Mouse (Mus musculus): ENCODE results near the gene Kirrel3.
A peak's percentile ranks its signal among the peaks of the same experiment; 100 is the strongest.

Gene Kirrel3

DNA sequence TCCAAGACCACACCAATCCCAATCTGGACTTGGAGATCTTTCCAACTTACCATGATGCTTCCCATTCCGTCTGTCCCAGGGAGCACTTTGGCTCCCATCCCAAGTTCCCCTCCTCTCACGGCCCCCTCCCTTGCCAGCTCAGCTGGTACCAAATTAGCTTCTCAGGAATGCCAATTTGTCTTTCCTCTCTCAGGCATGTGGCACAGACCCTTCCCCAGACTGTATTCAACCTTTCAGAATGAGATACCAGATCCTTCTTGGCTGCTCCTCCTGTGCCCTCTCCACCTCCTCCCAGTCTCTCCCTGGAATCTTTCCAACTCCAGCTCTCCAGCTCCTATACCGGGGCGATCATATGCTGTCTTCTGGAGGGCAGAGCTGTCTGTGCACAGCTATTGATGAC, 264.2 kb downstream of the Kirrel3 start:
- no peak for DNase-seq (ENCODE audit: low read depth, low spot score)

DNA sequence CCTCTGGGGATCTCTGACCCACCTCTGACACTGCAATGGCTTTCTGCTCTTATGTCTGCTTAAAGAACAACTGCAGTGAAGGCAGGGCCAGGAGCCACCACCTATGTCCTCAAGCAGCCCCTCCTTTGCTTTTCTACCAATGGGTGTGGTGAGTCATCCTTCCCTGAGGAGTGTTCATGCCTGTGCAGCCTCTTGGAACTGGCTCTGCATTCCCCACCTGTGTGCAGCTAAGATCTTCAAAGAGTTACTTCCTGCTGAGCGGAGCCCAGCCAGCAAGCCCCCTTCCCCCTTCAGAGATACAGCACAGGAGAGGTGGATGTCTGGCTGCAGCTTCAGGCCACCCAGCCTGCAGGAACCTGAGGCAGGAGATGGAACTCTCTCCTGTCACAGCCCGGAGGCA, 265.2 kb downstream of the Kirrel3 start:
- no peak for DNase-seq (ENCODE audit: low read depth, low spot score)

GRCm38 (mm10) chr9:34752076-34752800, 266.5 kb downstream of the Kirrel3 start:
- no peak for DNase-seq (ENCODE audit: low read depth, low spot score)

DNA sequence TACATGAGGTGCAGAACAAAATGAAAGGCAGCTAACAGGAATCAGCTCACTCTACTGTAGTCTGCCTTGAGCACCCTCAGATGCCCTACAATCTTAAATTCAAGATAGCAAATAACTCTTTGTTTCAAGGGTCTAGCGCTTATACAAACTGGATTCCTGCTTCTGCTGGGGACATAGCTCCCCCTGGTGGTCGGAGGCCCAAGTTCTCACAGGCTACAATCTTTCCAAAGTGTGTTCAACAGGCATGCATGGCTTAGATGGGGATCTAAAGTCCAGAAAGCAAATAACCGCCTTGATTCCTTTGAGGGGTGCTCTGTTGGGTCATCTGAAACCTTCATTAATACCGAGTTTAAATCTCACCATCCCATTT, 267.1 kb downstream of the Kirrel3 start:
- peak; percentile 43 for DNase-seq (ENCODE audit: low read depth, low spot score)

- no peak for DNase-seq (ENCODE audit: low read depth, low spot score)
Observed at GRCm38 (mm10) chr9:34753891-34754290, 268.2 kb downstream of the Kirrel3 start.

GRCm38 (mm10) chr9:34754523-34755097, 268.9 kb downstream of the Kirrel3 start:
- DNase-seq (ENCODE audit: low read depth, low spot score) = no peak

GRCm38 (mm10) chr9:34756055-34756454, 270.4 kb downstream of the Kirrel3 start:
- no peak for DNase-seq (ENCODE audit: low read depth, low spot score)

- no peak for DNase-seq (ENCODE audit: low read depth, low spot score)
Observed at GRCm38 (mm10) chr9:34758925-34759324, 273.2 kb downstream of the Kirrel3 start.

DNA sequence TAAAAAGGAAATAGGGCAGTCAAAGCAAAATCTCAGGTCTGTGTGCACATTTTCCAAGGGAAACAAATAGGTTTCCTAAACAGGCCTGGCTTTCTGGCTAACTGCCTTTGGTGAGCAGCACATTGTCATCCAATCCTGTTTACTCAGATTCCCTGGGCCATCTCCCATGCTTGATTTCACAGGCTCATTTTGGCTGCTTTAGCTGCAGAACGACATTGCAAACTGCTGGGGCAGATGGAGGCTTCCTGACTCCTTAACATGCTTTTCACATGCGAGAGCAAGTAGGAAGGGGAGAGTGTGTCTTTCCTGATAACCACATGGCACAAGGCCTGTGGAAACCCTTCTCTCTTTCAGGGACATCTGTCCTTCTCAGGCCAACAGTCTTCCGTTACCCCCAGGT, 274.8 kb downstream of the Kirrel3 start:
- no peak for DNase-seq (ENCODE audit: low read depth, low spot score)

DNA sequence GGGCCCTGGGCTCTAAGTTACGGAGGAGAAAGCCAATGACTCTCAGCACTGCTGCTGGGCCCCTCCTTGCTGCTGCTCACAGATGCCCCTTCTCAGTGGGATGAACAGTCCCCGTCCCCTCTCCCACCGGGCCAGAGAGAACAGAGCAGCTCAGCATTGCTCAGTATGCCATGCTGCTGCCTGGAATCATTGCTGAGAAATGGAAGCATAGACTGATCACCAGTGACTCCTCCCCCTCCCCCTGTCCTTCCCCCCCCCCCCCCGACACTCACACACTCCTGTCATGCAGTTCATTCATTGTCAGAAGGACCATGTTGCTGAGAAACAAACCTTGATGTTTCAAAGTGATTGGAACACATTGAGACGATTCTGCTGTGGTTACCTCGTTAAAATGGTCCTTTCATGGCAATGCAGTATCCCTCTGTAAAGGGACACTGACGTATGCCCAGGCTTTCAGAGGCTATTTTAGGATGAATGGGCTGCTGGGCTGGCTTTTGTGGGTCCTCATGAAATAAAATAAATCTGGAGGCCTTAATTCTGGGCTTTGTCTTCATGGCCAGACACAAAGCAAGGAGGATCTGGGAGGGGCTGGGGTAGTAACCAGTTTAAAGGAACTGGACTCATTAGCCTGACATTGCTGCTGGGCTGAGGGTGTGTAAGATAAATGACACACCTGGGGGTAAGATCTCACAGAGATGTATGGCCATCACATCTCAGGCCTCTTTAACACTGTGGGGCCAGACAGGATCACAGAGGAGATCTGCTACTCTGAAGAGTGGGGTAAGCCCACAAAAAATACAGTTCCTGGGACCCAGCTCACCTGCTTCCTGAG, 281.3 kb downstream of the Kirrel3 start:
- DNase-seq (ENCODE audit: low read depth, low spot score) = no peak

DNA sequence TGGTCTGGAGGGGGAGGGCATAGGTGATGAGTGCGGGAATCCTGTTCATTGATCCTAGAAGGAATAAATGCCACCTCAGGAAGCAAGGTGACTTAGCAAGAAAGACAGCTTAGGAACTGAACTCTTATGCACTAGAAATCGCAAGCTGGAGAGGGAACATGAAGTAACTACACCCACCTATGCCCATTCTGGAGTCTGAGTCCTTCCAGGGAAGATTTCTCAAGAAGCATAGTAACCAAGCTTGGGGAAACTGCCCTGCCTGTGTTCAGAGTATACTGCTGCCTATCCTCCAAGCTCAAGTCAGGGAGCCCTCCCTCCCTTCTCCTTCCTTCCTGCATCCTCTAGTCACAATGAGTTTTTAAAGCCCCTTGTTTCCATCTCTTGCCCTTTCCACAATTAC, 283.3 kb downstream of the Kirrel3 start:
- no peak for DNase-seq (ENCODE audit: low read depth, low spot score)

DNA sequence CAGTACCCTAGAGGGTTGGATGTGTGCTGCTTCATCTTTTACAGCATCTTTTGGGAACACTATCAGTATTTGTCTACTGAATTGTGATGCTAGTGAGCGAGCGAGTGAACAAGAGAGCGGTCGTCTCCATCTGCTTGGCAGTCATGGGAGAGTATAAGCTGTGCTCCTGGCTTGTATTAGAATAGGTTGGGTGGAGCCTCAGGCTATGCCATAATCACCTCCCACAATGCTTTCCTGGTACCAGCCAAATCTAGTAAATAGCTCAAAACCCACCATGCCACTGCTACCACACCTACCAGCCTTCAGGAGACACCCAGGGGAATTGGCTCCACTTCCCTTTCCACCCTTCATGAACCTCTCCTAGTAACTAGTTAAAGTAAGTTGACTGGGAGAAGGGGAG, 285.3 kb downstream of the Kirrel3 start:
- DNase-seq (ENCODE audit: low read depth, low spot score) = no peak

DNA sequence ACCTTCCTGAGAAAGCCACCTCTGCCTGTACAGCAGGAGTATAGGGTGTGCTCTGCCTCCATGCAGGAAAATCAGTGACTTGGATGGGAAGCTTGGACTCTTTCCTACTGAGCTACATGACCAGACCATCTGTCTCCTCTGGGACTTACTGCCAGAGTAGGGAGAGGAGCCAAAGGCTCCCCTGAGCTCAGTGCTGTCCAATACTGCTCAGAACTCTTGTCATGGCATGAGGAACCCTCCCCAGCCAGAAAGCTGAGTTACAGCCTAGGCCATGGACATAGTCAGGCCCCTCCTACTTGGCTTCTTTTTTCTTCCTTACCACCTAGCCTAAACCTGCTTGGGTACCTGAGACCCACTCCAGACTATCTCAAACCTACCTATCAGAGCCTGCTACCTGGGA, 285.7 kb downstream of the Kirrel3 start:
- DNase-seq (ENCODE audit: low read depth, low spot score) = no peak

GRCm38 (mm10) chr9:34772022-34772437, 286.3 kb downstream of the Kirrel3 start:
- no peak for DNase-seq (ENCODE audit: low read depth, low spot score)

DNA sequence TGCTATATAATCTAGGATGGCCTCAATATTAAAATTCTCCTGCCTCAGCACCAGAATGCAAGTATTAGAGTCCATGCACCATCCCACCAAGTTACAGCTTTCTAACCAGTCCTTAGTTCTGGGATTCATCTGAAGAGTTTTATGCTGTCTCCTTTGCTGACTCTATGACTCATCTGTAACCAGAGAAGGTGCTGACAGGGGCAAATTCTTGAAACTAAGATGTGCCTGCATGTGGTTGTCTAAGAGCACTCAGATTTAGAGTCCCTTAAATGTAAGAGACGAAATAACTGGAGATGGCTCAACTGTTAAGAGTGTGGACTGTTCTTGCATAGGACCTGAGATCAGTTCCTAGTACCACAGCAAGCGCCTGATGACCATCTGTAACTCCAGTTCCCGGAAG, 295.7 kb downstream of the Kirrel3 start:
- no peak for DNase-seq (ENCODE audit: low read depth, low spot score)

DNA sequence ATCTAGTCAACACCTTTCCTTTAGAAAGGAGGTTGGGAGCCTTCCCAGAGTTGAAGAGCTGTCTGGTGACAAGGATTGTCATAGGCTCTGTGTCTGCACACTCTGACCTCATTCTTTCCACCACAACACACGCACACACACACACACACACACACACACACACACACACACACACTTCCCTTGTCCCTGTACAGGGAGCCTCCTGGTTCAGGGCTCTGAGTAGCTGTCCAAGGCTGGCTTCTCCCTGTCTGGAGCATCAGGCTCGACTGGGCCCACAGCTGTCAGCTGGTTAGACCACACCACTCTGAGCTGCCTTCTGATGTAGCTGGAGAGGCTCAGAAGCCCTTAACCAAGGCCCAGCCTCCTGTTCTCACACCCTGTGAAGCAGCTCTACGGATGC, 302.2 kb downstream of the Kirrel3 start:
- DNase-seq (ENCODE audit: low read depth, low spot score) = no peak

- DNase-seq (ENCODE audit: low read depth, low spot score) = no peak
Observed at GRCm38 (mm10) chr9:34795226-34795625, 309.5 kb downstream of the Kirrel3 start.

DNA sequence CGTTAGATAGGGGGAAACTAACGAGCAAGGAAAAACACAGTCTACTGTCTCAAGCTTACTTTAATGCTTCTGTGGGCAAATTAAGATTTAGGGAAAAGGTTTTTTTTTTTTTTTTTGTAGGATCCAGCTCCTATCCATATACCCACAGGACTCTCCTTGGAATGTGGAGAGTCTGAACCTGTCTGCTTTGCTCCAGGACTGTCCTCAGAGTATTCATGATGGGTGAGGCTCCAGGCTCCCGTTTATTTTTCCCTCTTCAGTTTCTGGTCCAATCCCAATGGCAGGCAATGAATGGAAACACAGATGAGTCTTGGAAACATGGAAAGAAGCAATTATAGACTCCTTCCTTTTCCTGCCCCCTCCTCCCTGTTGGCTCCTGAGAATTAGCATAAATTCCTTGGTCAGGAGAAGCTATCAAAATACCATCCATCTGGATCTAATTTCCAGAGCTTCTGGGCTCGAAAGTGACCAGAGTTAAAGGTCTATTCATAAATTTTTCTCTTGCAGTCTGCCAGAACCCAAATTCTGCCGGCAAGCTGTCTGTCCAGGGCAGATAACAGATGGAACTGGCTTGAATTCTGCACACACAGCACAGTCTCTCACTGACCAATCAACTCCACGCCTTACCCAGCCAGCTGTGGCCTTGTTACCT, 312.1 kb downstream of the Kirrel3 start:
- no peak for DNase-seq (ENCODE audit: low read depth, low spot score)

- DNase-seq (ENCODE audit: low read depth, low spot score) = no peak
Observed at GRCm38 (mm10) chr9:34801662-34802061, 316.0 kb downstream of the Kirrel3 start.

- no peak for DNase-seq (ENCODE audit: low read depth, low spot score)
Observed at GRCm38 (mm10) chr9:34806854-34807253, 321.2 kb downstream of the Kirrel3 start.

DNA sequence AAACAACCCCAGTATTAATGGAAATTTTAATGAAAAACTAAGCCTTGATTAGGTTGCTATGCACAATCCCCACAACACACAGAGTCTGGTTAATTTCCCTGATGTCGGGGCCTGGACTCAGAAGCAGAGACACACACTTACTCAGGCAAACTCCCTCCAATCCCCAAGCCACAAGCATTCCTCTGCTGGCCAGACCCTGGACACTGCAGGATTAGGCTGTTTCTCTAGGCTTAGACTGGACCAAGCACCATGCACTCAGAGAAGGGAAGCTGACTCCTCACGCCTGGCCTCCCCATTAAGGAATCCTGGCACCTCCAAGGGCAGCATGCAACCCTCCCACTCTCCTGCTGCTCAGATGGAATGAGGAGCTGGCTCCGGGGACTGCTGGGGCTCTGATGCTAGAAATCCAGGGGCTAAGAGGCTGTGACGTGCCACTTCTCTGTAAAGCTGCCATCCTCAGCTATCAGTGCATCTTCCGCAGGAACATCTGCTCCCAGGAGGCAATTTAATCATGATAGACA, 324.4 kb downstream of the Kirrel3 start:
- no peak for DNase-seq (ENCODE audit: low read depth, low spot score)
